Mouse (Mus musculus): ENCODE data around the gene Ttc33.

The Ttc33 gene

GRCm38 (mm10) chr15:5185366-5186292, at the start of gene Ttc33:
Ttc33 (plus strand) TSS chr15:5185525.
- DNase-seq (ENCODE audit: low read depth, low spot score) = peak; percentile 70

DNA sequence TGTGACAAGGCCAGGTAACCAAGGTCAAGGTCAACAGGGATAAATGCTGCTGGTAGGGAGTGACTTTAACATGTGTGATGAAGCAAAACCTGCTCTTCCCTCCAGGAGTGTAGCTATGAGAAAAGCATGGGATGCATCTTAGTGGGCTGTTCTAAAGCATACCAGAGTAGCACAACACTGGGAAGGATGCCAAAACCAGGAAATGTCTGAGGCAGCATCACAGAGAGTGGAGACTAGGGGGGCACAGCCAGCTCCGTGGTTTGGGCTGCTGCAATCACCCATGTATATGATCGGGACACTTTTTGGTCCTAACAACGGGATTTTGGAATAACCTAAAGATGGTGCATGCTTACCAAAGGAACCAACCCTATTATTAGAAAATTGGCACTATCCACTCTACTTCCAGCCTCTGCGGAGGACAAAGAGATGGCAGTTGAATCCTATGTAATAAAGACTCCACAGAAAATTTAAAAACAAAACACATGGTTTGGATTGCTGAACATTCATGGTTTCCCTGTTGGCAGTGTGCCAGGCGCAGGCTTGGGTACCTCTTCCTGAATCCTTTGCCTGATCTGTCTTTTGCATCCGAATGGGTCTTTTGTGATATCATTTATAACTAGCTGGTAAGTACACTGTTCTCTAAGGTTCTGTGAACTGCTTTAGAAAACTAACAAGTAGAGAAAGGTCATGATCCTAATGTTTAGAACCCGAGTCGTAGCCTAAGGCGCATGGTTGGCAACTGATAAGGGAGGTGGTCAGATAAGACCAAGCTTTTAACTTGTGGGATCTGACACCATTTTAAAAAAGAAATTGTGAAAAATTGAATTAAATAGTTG, 47.1 kb upstream of the Ttc33 start:
- DNase-seq (ENCODE audit: low read depth, low spot score) = no peak

- no peak for DNase-seq (ENCODE audit: low read depth, low spot score)
Measured at GRCm38 (mm10) chr15:5139366-5139765, 46.0 kb upstream of the Ttc33 start.

DNA sequence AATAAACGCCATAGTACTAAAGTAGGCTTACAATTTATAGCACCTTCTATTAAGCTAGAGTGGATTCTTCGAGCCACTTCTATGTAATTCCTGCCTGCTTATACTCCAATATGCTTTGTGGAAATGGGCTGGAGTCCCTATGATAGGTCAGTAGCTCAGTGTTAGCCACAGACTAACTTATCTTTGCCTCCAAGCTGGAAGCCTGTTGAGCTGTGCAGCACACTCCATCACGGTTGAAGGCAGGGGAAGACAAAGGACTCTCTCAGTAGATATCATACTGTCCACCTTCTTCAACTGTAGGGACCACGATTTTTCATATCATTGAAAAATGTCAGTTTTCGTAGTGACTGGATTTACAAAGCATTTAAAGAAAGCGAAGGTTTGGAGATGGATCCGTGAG, 45.5 kb upstream of the Ttc33 start:
- no peak for DNase-seq (ENCODE audit: low read depth, low spot score)

GRCm38 (mm10) chr15:5140357-5140756, 45.0 kb upstream of the Ttc33 start:
- no peak for DNase-seq (ENCODE audit: low read depth, low spot score)

- DNase-seq (ENCODE audit: low read depth, low spot score) = no peak
Measured at GRCm38 (mm10) chr15:5142047-5142446, 43.3 kb upstream of the Ttc33 start.

DNA sequence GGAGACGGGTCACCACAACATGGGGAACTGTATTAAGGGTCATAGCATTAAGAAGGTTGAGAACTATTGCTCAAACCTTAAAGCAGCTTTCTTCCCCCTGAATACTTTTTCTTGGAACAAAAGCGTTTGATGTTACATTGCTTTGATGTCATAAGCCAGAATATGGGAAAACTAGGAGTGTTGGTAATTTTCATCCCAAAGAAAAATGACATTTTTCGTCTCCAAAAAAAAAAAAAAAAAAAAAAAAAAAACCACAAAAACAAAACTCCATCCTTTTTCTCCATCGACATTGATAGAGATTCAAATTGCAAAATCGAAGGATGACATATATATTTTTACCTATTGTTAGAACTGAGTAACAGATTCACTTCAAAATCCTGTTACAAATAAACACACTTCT, 42.6 kb upstream of the Ttc33 start:
- no peak for DNase-seq (ENCODE audit: low read depth, low spot score)

DNA sequence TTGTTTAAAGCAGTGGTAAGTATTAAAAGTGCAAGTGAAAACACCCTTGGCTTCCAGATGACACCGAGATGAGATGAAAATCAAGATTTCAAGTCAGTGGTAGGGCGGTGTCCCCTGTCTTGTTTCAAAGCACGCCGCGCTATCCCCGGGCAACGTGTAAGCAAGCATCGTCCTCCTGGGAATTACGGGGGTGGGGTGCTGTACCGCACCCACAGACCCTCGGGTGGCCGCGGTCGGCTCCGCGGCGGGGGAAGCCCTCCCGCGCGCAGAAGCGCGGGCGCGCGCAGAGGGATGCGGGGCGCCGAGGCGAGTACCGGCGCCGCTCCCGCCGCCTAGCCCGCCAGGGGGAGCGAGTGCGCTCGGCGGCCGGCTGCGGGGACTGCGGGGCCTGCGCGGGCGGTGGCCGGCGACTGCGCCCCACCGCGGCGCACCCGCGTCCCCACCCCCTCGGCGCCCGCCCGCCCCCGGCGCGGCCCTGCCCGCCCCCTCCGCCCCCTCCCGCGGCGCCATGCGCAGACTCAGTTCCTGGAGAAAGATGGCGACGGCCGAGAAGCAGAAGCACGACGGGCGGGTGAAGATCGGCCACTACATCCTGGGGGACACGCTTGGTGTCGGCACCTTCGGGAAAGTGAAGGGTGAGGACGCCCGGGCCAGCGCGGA, 41.8 kb upstream of the Ttc33 start, which contains the start of gene Prkaa1:
Prkaa1 (plus strand) TSS at position 501 of the 660 bp plus-strand sequence.
- DNase-seq (ENCODE audit: low read depth, low spot score) = peak; percentile 77

- DNase-seq (ENCODE audit: low read depth, low spot score) = peak; percentile 63
Measured at GRCm38 (mm10) chr15:5144021-5144778, 41.1 kb upstream of the Ttc33 start.

DNA sequence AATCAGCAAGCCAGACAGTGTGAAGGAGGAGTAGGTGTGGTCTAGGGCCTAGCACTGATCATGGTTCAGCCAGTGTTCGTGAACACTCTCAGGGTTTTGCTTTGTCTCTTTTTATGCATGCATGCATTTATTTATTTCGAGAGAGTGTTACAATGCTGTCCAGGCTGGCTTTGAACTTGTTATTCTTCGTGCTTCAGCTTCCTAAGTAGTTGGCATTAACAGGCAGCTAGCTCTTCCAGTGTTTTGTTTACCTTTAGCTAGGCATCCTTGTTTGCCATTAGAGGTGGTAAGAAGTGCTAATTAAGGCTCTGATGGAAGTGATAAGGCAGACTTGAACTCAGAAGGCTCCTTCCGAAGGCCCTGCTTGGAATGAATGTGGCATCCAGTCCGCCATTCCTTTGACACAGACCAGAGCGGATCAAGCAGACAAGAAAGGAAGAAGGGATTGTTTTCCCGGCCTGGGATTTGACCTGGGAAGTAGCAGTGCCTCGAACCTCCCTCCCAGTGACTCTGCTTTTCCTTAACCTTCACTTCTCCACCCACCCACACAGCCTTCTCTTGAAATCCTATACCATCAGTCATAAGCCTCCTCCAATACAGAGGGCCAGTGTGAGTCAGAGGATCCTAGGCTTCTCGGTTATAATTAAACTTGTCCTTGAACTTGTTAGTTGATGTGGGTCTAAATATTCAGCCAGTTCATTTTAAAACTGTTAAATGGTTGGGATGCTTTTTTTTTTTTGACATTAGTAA, 40.0 kb upstream of the Ttc33 start:
- DNase-seq (ENCODE audit: low read depth, low spot score) = no peak

- DNase-seq (ENCODE audit: low read depth, low spot score) = no peak
Measured at GRCm38 (mm10) chr15:5149187-5149586, 36.1 kb upstream of the Ttc33 start.

DNA sequence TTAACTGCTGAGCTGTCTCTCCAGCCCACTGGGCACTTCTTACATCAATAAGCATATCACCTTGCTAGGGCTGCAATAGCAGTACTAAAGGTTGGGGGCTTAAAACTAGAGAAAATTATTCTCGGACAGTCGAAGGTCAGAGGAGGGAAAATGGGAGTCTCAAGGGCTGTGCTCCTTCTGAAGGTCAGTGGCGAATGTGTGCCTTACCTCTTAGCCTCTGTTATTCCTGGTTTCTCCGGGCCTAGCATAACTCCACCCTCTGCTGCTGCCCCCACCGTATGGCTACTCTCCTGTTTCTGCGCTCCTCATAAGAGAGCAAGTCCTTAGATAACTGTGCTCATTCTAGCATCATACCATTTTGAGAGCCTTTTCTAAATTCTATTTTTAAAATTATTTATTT, 33.2 kb upstream of the Ttc33 start:
- DNase-seq (ENCODE audit: low read depth, low spot score) = no peak

GRCm38 (mm10) chr15:5154621-5155020, 30.7 kb upstream of the Ttc33 start:
- no peak for DNase-seq (ENCODE audit: low read depth, low spot score)

- no peak for DNase-seq (ENCODE audit: low read depth, low spot score)
Measured at GRCm38 (mm10) chr15:5155093-5155492, 30.2 kb upstream of the Ttc33 start.

DNA sequence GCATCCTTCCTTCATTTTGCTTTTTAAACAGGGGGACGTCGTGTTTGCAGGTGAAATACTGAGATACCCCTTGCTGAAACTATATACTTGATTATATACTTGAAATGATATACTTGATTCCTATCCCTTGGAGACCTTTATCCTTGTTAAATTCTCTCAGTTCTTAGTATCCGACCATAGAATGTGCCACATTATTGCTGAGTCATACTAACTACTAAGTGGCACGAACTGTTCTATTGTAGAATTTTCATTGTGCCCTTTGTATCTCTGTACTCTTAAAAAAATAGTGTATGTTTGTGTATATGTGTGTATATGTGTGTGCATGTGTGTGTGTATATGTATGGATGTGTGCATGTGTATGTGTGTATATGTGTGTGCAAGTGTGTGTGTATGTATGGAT, 29.0 kb upstream of the Ttc33 start:
- no peak for DNase-seq (ENCODE audit: low read depth, low spot score)

DNA sequence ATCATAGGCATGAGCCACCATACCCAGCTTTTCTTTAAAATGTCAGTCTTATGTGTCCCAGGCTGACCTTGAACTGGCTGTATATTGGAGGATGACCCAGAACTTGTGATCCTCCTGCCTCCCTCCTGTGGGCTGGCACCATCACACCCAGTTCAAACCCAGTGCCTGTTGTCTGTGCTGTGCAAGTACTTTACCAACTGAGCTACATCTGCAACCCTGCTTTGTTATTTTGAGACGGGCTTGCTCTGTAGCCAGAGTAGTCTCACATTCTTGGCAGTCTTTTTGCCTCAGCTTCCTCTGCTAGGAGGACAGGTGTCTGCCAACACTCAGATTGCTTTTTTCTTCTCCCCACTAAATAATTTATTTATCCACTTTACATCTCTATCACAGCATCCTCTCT, 27.9 kb upstream of the Ttc33 start:
- no peak for DNase-seq (ENCODE audit: low read depth, low spot score)

DNA sequence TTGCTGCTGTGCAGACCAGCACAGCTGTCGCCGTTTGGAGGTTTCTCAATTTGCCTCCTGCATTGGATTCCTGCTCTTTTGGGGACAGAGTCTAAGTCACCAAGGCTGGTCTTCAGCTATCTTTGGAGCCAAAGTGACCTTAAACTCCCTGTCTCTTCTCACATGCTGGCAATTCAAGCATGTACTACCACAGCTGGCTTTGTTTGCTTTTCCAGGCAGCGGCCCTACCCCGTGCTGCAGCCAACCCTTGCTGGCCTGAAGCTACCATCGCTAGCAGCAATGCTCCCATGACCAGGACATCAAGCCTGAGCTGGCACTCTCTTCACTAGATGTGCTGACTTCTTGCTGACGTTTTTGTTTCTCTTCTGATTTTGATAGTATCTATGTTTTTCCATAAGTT, 26.5 kb upstream of the Ttc33 start:
- no peak for DNase-seq (ENCODE audit: low read depth, low spot score)

GRCm38 (mm10) chr15:5165121-5165773, 20.1 kb upstream of the Ttc33 start:
- no peak for DNase-seq (ENCODE audit: low read depth, low spot score)

DNA sequence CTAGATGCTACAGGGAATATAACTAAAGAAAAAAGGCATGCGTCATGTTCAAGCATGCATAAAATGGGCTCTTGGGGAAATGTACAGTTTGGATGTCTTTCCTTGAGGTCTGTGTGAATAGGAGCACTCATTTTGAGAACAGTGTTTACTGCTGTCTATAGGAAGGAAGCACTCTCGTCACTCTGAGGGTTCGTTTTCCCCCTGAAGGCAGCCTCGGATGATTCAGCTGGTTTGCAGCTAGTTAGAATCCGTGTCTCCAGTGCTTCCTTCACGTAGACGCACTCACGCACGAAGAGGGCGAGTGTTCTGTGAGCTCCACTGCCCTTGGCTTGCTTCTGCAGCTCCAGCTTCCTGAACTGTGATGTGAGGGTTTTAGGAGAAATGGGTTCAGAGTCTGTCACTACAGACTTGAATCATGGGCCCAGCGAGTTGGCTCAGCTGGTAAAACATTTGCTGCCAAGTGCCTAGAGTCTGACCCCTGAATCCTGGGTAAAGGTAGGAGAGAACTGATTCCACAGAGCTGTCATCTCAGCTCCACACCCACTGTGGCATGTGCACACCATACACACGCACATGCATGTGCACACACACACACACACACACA, 12.0 kb upstream of the Ttc33 start:
- DNase-seq (ENCODE audit: low read depth, low spot score) = no peak

Measured in CD4-positive helper T cell, adult 2 months (primary cell).